Mouse (Mus musculus) CH12.LX (cell line): ENCODE measurements at regions not wholly inside any gene's neighbourhood (a gene's known extent, or its start where the extent isn't known, plus 50 kb on each side); places are given as distances from the start of the nearest gene placed in this dataset.
A peak's percentile ranks its signal among the peaks of the same experiment; 100 is the strongest.

Experiments
- DNase-seq: peaks from one replicate; pipeline ENCODE4 v3.0.0-alpha.2; 2013; ENCODE audit errors: extremely low read depth
- H3K27ac ChIP-seq: 2 replicates; pipeline ENCODE4 v1.5.1; 2012; ENCODE audit warnings: low read depth, mild to moderate bottlenecking, control low read depth, moderate library complexity; ENCODE audit not compliant: insufficient read depth
- H3K27me3 ChIP-seq: replicated peaks from 2 replicates; pipeline ENCODE3; 2012; ENCODE audit warnings: inconsistent platforms
- H3K36me3 ChIP-seq, 2 experiments: replicated peaks in 1 of 2; 2 replicates each; pipeline versions ENCODE3 to v1.6.1; 2012; ENCODE audit warnings: inconsistent platforms in 1 of 2, low read length in 1 of 2, mild to moderate bottlenecking in 1 of 2, mixed read lengths in 1 of 2, moderate library complexity in 1 of 2; ENCODE audit not compliant: control insufficient read depth in 1 of 2, insufficient read depth in 1 of 2
- H3K4me1 ChIP-seq, 2 experiments: 2 replicates each; pipeline ENCODE4 v1.6.1; 2012; ENCODE audit warnings: inconsistent platforms in 1 of 2, moderate library complexity in 1 of 2; ENCODE audit not compliant: insufficient read depth in 2 of 2, control insufficient read depth in 1 of 2
- H3K4me2 ChIP-seq: 2 replicates; pipeline ENCODE4 v1.6.1; 2012; ENCODE audit warnings: low read depth, mild to moderate bottlenecking, control low read depth; ENCODE audit not compliant: poor library complexity, insufficient read depth, severe bottlenecking
- H3K4me3 ChIP-seq, 3 experiments: fragments of 150-350 bp in 1 of 3; sonication (generic) in 1 of 3; replicated peaks in 1 of 3; 2 replicates each; pipeline versions ENCODE3 to v1.5.1; 2011 to 2012; ENCODE audit warnings: low read depth in 2 of 3, low read length in 2 of 3, mild to moderate bottlenecking in 2 of 3, moderate library complexity in 2 of 3, control low read depth in 1 of 3, improper control_type of control experiment in 1 of 3, inconsistent platforms in 1 of 3, mixed read lengths in 1 of 3; ENCODE audit not compliant: poor library complexity in 1 of 3
- H3K79me2 ChIP-seq: replicated peaks from 2 replicates; pipeline ENCODE4 v1.6.1; 2012; ENCODE audit warnings: mild to moderate bottlenecking, moderate library complexity; ENCODE audit not compliant: control insufficient read depth, poor library complexity, insufficient read depth, severe bottlenecking; ENCODE audit errors: extremely low read depth
- H3K9ac ChIP-seq: 2 replicates; pipeline ENCODE4 v1.6.1; 2012; ENCODE audit warnings: low read depth, mild to moderate bottlenecking, control low read depth, moderate library complexity; ENCODE audit not compliant: insufficient read depth
- H3K9me3 ChIP-seq: replicated peaks from 2 replicates; pipeline ENCODE3; 2012; ENCODE audit warnings: low read length, inconsistent platforms, mixed read lengths
- BHLHE40 ChIP-seq: IDR thresholded peaks from 2 replicates; pipeline ENCODE4 v1.6.1; 2011; ENCODE audit warnings: mild to moderate bottlenecking, low read depth, low read length, improper control_type of control experiment
- CHD1 ChIP-seq: IDR thresholded peaks from 2 replicates; pipeline ENCODE4 v1.6.1; 2012; ENCODE audit warnings: low read depth, low read length, improper control_type of control experiment, inconsistent platforms
- CHD2 ChIP-seq: IDR thresholded peaks from 2 replicates; pipeline ENCODE4 v1.6.1; 2011; ENCODE audit warnings: low read length, improper control_type of control experiment
- E2F4 ChIP-seq: IDR thresholded peaks from 2 replicates; pipeline ENCODE4 v1.6.1; 2011; ENCODE audit warnings: low read depth, low read length, improper control_type of control experiment; ENCODE audit not compliant: insufficient replicate concordance
- EP300 ChIP-seq: IDR thresholded peaks from 2 replicates; pipeline ENCODE4 v1.6.1; 2011; ENCODE audit warnings: low read length, improper control_type of control experiment
- ETS1 ChIP-seq: conservative IDR thresholded peaks from 2 replicates; pipeline ENCODE4 v1.6.1; 2012; ENCODE audit warnings: low read depth, mild to moderate bottlenecking, inconsistent platforms, low read length, improper control_type of control experiment, moderate library complexity
- GABPA ChIP-seq: IDR thresholded peaks from 2 replicates; pipeline ENCODE4 v1.6.1; 2012; ENCODE audit warnings: low read depth, low read length, improper control_type of control experiment, inconsistent platforms; ENCODE audit not compliant: insufficient replicate concordance
- IRF4 ChIP-seq: IDR thresholded peaks from 2 replicates; pipeline ENCODE4 v1.6.1; 2014; ENCODE audit warnings: low read depth, mild to moderate bottlenecking, inconsistent platforms, low read length, improper control_type of control experiment
- JUND ChIP-seq: conservative IDR thresholded peaks from 2 replicates; pipeline ENCODE4 v1.6.1; 2011; ENCODE audit warnings: low read depth, low read length, improper control_type of control experiment
- KAT2A ChIP-seq: IDR thresholded peaks from 2 replicates; pipeline ENCODE4 v1.6.1; 2012; ENCODE audit warnings: low read length, improper control_type of control experiment, inconsistent platforms; ENCODE audit not compliant: insufficient replicate concordance
- MAFK ChIP-seq: IDR thresholded peaks from 2 replicates; pipeline ENCODE4 v1.6.1; 2011; ENCODE audit warnings: low read length, improper control_type of control experiment; ENCODE audit not compliant: insufficient replicate concordance
- MAX ChIP-seq: IDR thresholded peaks from 2 replicates; pipeline ENCODE4 v1.6.1; 2011; ENCODE audit warnings: low read length, improper control_type of control experiment
- MAZ ChIP-seq: IDR thresholded peaks from 2 replicates; pipeline ENCODE4 v1.6.1; 2012; ENCODE audit warnings: low read depth, mild to moderate bottlenecking, inconsistent platforms, low read length, improper control_type of control experiment, moderate library complexity
- MXI1 ChIP-seq: IDR thresholded peaks from 2 replicates; pipeline ENCODE4 v1.6.1; 2011; ENCODE audit warnings: mild to moderate bottlenecking, low read depth, low read length, improper control_type of control experiment
- MYC ChIP-seq: IDR thresholded peaks from 2 replicates; pipeline ENCODE4 v1.6.1; 2011; ENCODE audit warnings: low read depth, mild to moderate bottlenecking, improper control_type of control experiment, low read length
- NELFE ChIP-seq: IDR thresholded peaks from 2 replicates; pipeline ENCODE4 v1.6.1; 2011; ENCODE audit warnings: low read depth, low read length, improper control_type of control experiment
- NRF1 ChIP-seq: IDR thresholded peaks from 2 replicates; pipeline ENCODE4 v1.6.1; 2014; ENCODE audit warnings: low read depth, mild to moderate bottlenecking, inconsistent platforms, low read length, improper control_type of control experiment, moderate library complexity
- PAX5 ChIP-seq: IDR thresholded peaks from 2 replicates; pipeline ENCODE4 v1.6.1; 2012; ENCODE audit warnings: low read length, inconsistent platforms, mixed read lengths
- POLR2AphosphoS2 ChIP-seq: IDR thresholded peaks from 2 replicates; pipeline ENCODE4 v1.6.1; 2011; ENCODE audit warnings: low read depth, low read length, improper control_type of control experiment
- RAD21 ChIP-seq: IDR thresholded peaks from 2 replicates; pipeline ENCODE4 v1.6.1; 2011; ENCODE audit warnings: low read depth, mild to moderate bottlenecking, low read length, improper control_type of control experiment, moderate library complexity
- RCOR1 ChIP-seq: conservative IDR thresholded peaks from 2 replicates; pipeline ENCODE4 v1.6.1; 2012; ENCODE audit warnings: low read depth, mild to moderate bottlenecking, inconsistent platforms, low read length, improper control_type of control experiment
- SIN3A ChIP-seq: IDR thresholded peaks from 2 replicates; pipeline ENCODE4 v1.6.1; 2012; ENCODE audit warnings: low read length, improper control_type of control experiment, inconsistent platforms
- TCF12 ChIP-seq: IDR thresholded peaks from 2 replicates; pipeline ENCODE4 v1.6.1; 2014; ENCODE audit warnings: low read depth, mild to moderate bottlenecking, inconsistent platforms, low read length, improper control_type of control experiment
- UBTF ChIP-seq: IDR thresholded peaks from 2 replicates; pipeline ENCODE4 v1.6.1; 2012; ENCODE audit warnings: low read depth, mild to moderate bottlenecking, inconsistent platforms, low read length, improper control_type of control experiment, moderate library complexity
- USF1 ChIP-seq: IDR thresholded peaks from 2 replicates; pipeline ENCODE4 v1.6.1; 2014; ENCODE audit warnings: low read depth, mild to moderate bottlenecking, inconsistent platforms, low read length, improper control_type of control experiment
- USF2 ChIP-seq: conservative IDR thresholded peaks from 2 replicates; pipeline ENCODE4 v1.6.1; 2011; ENCODE audit warnings: low read depth, low read length, improper control_type of control experiment
- ZC3H11A ChIP-seq: IDR thresholded peaks from 2 replicates; pipeline ENCODE4 v1.6.1; 2012; ENCODE audit warnings: low read depth, mild to moderate bottlenecking, inconsistent platforms, low read length, improper control_type of control experiment
- ZMIZ1 ChIP-seq: IDR thresholded peaks from 2 replicates; pipeline ENCODE4 v1.6.1; 2012; ENCODE audit warnings: low read depth, mild to moderate bottlenecking, inconsistent platforms, low read length, improper control_type of control experiment
- ZNF384 ChIP-seq: IDR thresholded peaks from 2 replicates; pipeline ENCODE4 v1.6.1; 2012; ENCODE audit warnings: low read depth, low read length, improper control_type of control experiment, inconsistent platforms
- dilution Hi-C: fragments of 300-500 bp; cut with MboI; formaldehyde crosslinking; loops from 2 replicates; pipeline ENCODE4 v1.14.3; 2020; ENCODE audit warnings: low sequenced_read_pairs; ENCODE audit not compliant: extremely low pct_unique_long_range_greater_than_20kb, extremely low pct_ligation_motif_present
- in situ Hi-C: fragments of 300-500 bp; cut with MboI; formaldehyde crosslinking; loops from 3 replicates; pipeline ENCODE4 v1.14.3; 2019; ENCODE audit warnings: low sequenced_read_pairs, low pct_ligation_motif_present, low pct_unique_long_range_greater_than_20kb, mixed read lengths

DNA sequence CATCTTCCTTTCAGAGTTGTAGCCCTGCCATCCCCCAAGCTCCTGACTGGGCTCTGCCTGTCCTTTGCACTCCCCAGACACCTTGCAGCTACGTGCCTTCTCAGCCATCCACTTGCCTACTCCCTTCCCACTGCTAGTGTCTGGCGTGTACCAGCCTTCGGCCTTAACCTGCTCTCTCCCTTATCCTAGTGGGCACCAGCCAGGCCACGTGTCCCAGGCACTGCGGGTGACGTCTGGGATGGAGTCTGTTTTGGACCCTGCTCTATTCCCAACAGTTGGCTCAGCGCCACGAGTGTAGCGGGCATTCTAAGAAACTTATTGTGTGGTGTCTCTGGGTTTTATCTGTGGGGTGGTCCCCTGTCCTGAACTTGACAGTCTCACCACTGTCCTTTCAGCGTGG lies 102.5 kb downstream of the Zfp36l2 start:
- Histone ChIP-seq H3K4me3 (no peak overlapping the region), H3K9ac (no peak overlapping the region), H3K4me1 (peaks cover 24 to 36% of the 10 kb centered on the region in 2 experiments), H3K9me3 (no peaks in the 10 kb centered on the region), H3K79me2 (no peaks in the 10 kb centered on the region), H3K36me3 (no peaks in the 10 kb centered on the region), H3K27me3 (no peaks in the 10 kb centered on the region), H3K4me2 (no peak overlapping the region), H3K27ac (no peak overlapping the region)
- in situ Hi-C loops (no loop called here), dilution Hi-C loops (no loop called here)
- TF ChIP-seq E2F4 (no peak), IRF4 (no peak), MXI1 (no peak), SIN3A (no peak), POLR2AphosphoS2 (no peak), GABPA (no peak)
- no peak for DNase-seq

DNA sequence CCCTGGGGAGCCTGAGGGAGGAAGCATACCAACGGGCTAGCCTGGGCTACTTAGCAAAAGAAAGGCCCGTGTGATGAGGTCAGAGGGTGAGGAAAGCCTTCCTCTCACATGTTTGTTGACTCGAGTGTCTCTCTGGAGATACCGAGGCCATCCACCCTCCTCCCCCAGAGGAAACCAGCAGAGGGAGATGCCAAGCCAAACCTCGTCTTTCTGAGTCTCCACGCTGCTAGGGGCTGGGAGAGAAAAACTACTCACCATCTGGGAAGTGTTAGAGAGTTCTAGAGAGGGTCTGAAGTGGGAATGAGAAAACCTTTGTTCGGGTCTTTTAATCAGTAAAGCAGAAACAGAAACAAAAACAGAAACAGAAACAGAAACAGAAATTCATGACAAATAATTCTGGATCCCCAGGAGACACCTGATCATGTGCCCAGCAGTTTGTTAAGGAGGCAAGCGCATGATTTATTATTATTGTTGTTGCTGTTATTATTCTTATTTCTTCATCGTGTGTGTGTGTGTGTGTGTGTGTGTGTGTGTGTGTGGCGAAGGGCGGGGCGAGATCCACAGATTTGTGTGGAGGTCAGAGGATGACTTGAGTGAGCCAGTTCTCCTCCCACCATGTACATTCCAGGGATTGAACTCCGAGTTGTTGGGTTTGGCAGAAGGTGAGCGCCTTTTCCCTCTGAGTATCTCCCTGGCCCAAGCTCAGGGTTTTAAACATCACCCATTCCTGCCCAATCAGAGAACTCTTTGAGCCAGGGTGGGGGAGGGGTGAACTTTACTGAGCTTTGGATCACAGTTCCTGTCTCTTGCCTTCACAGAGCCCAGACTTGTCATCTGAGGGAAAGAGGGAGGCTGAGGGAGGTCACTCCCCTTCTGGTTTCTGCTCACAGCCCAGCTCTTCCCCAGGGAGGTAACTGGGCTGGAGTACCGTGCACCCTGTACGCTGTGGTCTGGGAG lies 104.2 kb downstream of the Zfp36l2 start:
- no peaks in the 10 kb centered on the region for H3K79me2 ChIP-seq
- in situ Hi-C loops (no loop called here), dilution Hi-C loops (no loop called here)
- H3K4me2 ChIP-seq: peak overlapping the region; percentile 24; the same call in 1 of the 2 replicates
- H3K4me1 ChIP-seq: peaks cover 24 to 36% of the 10 kb centered on the region in 2 experiments
- no peak overlapping the region for H3K4me3 ChIP-seq
- DNase-seq: peak; percentile 39
- no peak overlapping the region for H3K27ac ChIP-seq
- H3K36me3 ChIP-seq: no peaks in the 10 kb centered on the region
- H3K27me3 ChIP-seq: no peaks in the 10 kb centered on the region
- no peaks in the 10 kb centered on the region for H3K9me3 ChIP-seq
- H3K9ac ChIP-seq: no peak overlapping the region
- TF ChIP-seq POLR2AphosphoS2 (no peak), RAD21 (no peak), USF2 (no peak), TCF12 (no peak), SIN3A (0 out of 2 replicates have a peak, but pooled peaks have one; percentile 36), CHD2 (peak; percentile 78), E2F4 (no peak), EP300 (0 out of 2 replicates have a peak, but pooled peaks have one; percentile 19), ZC3H11A (no peak), MXI1 (no peak), MYC (no peak), JUND (no peak), RCOR1 (no peak), ETS1 (peak; percentile 20), CHD1 (no peak), MAFK (no peak), NRF1 (no peak), NELFE (no peak), USF1 (no peak), ZNF384 (no peak), PAX5 (no peak), MAX (0 out of 2 replicates have a peak, but pooled peaks have one; percentile 14), GABPA (no peak), UBTF (no peak), ZMIZ1 (no peak), IRF4 (0 out of 2 replicates have a peak, but pooled peaks have one; percentile 26), KAT2A (no peak), MAZ (0 out of 2 replicates have a peak, but pooled peaks have one; percentile 21), BHLHE40 (peak; percentile 63)
